ENCODE assay signal across 8 mouse cellular contexts in genomic region chr17:74020526-74021203, GRCm38 (mm10). TPM values are rescaled to one million over a fixed set of nuclear protein-coding genes. Genes with fewer than 3 reads are reported as not detected.
A peak's percentile ranks its signal among the peaks of the same experiment; 100 is the strongest.
DNase-seq lines count a peak whose midpoint lies in the region; ATAC-seq and TF ChIP-seq lines count a peak whose summit lies in the region.

No protein-coding gene starts in this region.

- peak overlapping the region; percentile 33 for H3K4me2 ChIP-seq in forebrain, embryonic 15.5 days (replicated peaks)
- peak overlapping the region; percentile 35; the same call in 1 of the 2 replicates for H3K4me2 ChIP-seq in lung, embryonic 16.5 days (ENCODE audit: low read depth, low read length)

- in situ Hi-C loops in ES-E14 (cut with MboI; ENCODE audit: low sequenced_read_pairs in 2 of 2, unreplicated experiment in 2 of 2) = no loop called here

- no peaks in the 10 kb centered on the region for H3K9me3 ChIP-seq in ES-E14 (ENCODE audit: control insufficient read depth, insufficient read depth, low read depth, low read length)
- H3K9me3 ChIP-seq in forebrain, embryonic 15.5 days = no peaks in the 10 kb centered on the region
- no peaks in the 10 kb centered on the region for H3K9me3 ChIP-seq in lung, embryonic 16.5 days (ENCODE audit: control insufficient read depth, low read length)

- WGBS in forebrain, embryonic 15.5 days = 41% methylated on average over 8 of the region's 8 CpGs
- WGBS in lung, embryonic 16.5 days = 33% methylated on average over 8 of the region's 8 CpGs
- WGBS in thymus, adult 2 months = 45% methylated on average over 8 of the region's 8 CpGs

- no peaks in the 10 kb centered on the region for H3K36me3 ChIP-seq in ES-E14 (ENCODE audit: control insufficient read depth, insufficient read depth, low read length, poor library complexity, severe bottlenecking)
- H3K36me3 ChIP-seq in forebrain, embryonic 15.5 days = no peaks in the 10 kb centered on the region
- no peaks in the 10 kb centered on the region for H3K36me3 ChIP-seq in lung, embryonic 16.5 days (ENCODE audit: control insufficient read depth, insufficient read depth, low read length)
- H3K36me3 ChIP-seq in thymus, adult 2 months (ENCODE audit: control insufficient read depth, insufficient read depth, low read length) = no peaks in the 10 kb centered on the region

- ATAC-seq in forebrain, embryonic 15.5 days (replicated peaks) = peak; percentile 92
- ATAC-seq in lung, embryonic 16.5 days (ENCODE audit: low read depth) = peak; percentile 82

- no peaks in the 10 kb centered on the region for H3K27me3 ChIP-seq in forebrain, embryonic 15.5 days
- no peaks in the 10 kb centered on the region for H3K27me3 ChIP-seq in lung, embryonic 16.5 days (ENCODE audit: control insufficient read depth, insufficient read depth, low read depth, low read length)
- no peaks in the 10 kb centered on the region for H3K27me3 ChIP-seq in thymus, adult 2 months (ENCODE audit: control insufficient read depth, insufficient read depth, low read length)

- TF ChIP-seq CTCF in thymus, adult 2 months (IDR thresholded peaks at IDR 0.05; ENCODE audit: borderline replicate concordance, control insufficient read depth, extremely low read depth, insufficient read depth, low read length, poor library complexity) = peak; percentile 73; the same call in 1 of the 2 replicates

- no peaks in the 10 kb centered on the region for H3K4me1 ChIP-seq in ES-E14 (ENCODE audit: control insufficient read depth in 2 of 2, insufficient read depth in 2 of 2, low read length in 2 of 2, poor library complexity in 1 of 2)
- H3K4me1 ChIP-seq in forebrain, embryonic 15.5 days = peaks cover 7% of the 10 kb centered on the region; the same call in 1 of the 2 replicates
- H3K4me1 ChIP-seq in lung, embryonic 16.5 days (replicated peaks; ENCODE audit: control insufficient read depth, insufficient read depth, low read length) = no peaks in the 10 kb centered on the region
- H3K4me1 ChIP-seq in thymus, adult 2 months (replicated peaks; ENCODE audit: control insufficient read depth, insufficient read depth, low read length) = no peaks in the 10 kb centered on the region

- DNase-seq in ES-E14 (ENCODE audit: low read depth, low spot score) = peak; percentile 90
- peak; percentile 68 for DNase-seq in cerebellum, adult 11 months
- peak; percentile 64 for DNase-seq in heart, postnatal 25 days (ENCODE audit: low spot score)
- peak; percentile 92 for DNase-seq in layer of hippocampus, adult 11-12 months (ENCODE audit: low spot score)
- peak; percentile 40 for DNase-seq in ovary, adult 18-20 months (ENCODE audit: low spot score)
- DNase-seq in thymus, adult 2 months = peak; percentile 76

- no peak for TF ChIP-seq POLR2A in thymus, adult 2 months (IDR thresholded peaks at IDR 0.05; ENCODE audit: control insufficient read depth, extremely low read depth, insufficient read depth, low read length, poor library complexity)

- H3K27ac ChIP-seq in ES-E14 (ENCODE audit: insufficient read depth, low read depth, low read length, poor library complexity, severe bottlenecking) = no peak overlapping the region
- H3K27ac ChIP-seq in forebrain, embryonic 15.5 days (replicated peaks) = no peak overlapping the region
- H3K27ac ChIP-seq in lung, embryonic 16.5 days (ENCODE audit: low read length) = no peak overlapping the region
- no peak overlapping the region for H3K27ac ChIP-seq in thymus, adult 2 months (ENCODE audit: control insufficient read depth, insufficient read depth, low read length)

- H3K4me3 ChIP-seq in ES-E14 (ENCODE audit: insufficient read depth in 1 of 2, low read depth in 1 of 2, low read length in 2 of 2, poor library complexity in 1 of 2, severe bottlenecking in 1 of 2) = no peak overlapping the region
- no peak overlapping the region for H3K4me3 ChIP-seq in forebrain, embryonic 15.5 days
- no peak overlapping the region for H3K4me3 ChIP-seq in lung, embryonic 16.5 days (ENCODE audit: low read length)
- no peak overlapping the region for H3K4me3 ChIP-seq in thymus, adult 2 months (ENCODE audit: control insufficient read depth, insufficient read depth, low read length)

- no peak overlapping the region for H3K9ac ChIP-seq in ES-E14 (ENCODE audit: insufficient read depth, low read depth, low read length, poor library complexity, severe bottlenecking)
- H3K9ac ChIP-seq in forebrain, embryonic 15.5 days (replicated peaks) = no peak overlapping the region
- H3K9ac ChIP-seq in lung, embryonic 16.5 days (ENCODE audit: low read length) = no peak overlapping the region

- intact Hi-C loops in heart, postnatal 25 days (cut with DNase I) = loop anchor here (5.0 kb wide), 4 partner anchors 128 to 297 kb away; partner anchors contain the start of gene Memo1

TF ChIP-seq in ES-E14, 5 proteins besides CTCF, POLR2A, EP300 and RAD21:
- TF ChIP-seq ZNF384 (IDR thresholded peaks at IDR 0.05; ENCODE audit: low read depth, low read length) (no peak), ZC3H11A (IDR thresholded peaks at IDR 0.05; ENCODE audit: borderline replicate concordance, low read depth, low read length) (peak; percentile 68), CHD2 (IDR thresholded peaks at IDR 0.05; ENCODE audit: low read depth, low read length) (no peak)

RNA-seq across cellular contexts. Expression of gene Srd5a2, which starts 27.1 kb away (rescaled TPM):
- 0.22 TPM in 1 of 2 replicates, not detected in the other for total RNA-seq in ES-E14 (2012; rRNA removed)
- polyA plus RNA-seq in forebrain, embryonic 15.5 days (2015; fragmentation: Nextera tagmentation; extraction: Ambion mirVana) = not detected in 2 replicates
- total RNA-seq in heart, postnatal 25 days (2021) = not detected
- polyA plus RNA-seq in lung, embryonic 16.5 days (2015; fragmentation: Nextera tagmentation; extraction: Ambion mirVana) = not detected in 2 replicates
- 0.11 TPM in 1 of 2 replicates, not detected in the other for polyA plus RNA-seq in thymus, adult 2 months (2012; rRNA removed)

Comparison
In these comparisons a context has a peak if more than half of its experiments do, and no peak if none do; other contexts are left out.
1. DNase-seq: peak in every context shown above with its lines; median percentile 92 in layer of hippocampus, adult 11-12 months; 90 in ES-E14; 76 in thymus, adult 2 months; 68 in cerebellum, adult 11 months; 64 in heart, postnatal 25 days; 40 in ovary, adult 18-20 months.